Mouse (Mus musculus) spleen, embryonic (tissue): Measurements from ENCODE around the gene Clec4d.
"Not testable (repeated sequence)": the region's sequence is repeated elsewhere in the genome, so short reads cannot be mapped to it uniquely, and the experiment has no call there.

Experiments
- CTCF ChIA-PET: fragments of 350-600 bp; sonication (Branson Sonifier 250); formaldehyde crosslinking; loops from one replicate; lab custom pipeline; 2022; lab: Charles Lee

Clec4d gene

DNA sequence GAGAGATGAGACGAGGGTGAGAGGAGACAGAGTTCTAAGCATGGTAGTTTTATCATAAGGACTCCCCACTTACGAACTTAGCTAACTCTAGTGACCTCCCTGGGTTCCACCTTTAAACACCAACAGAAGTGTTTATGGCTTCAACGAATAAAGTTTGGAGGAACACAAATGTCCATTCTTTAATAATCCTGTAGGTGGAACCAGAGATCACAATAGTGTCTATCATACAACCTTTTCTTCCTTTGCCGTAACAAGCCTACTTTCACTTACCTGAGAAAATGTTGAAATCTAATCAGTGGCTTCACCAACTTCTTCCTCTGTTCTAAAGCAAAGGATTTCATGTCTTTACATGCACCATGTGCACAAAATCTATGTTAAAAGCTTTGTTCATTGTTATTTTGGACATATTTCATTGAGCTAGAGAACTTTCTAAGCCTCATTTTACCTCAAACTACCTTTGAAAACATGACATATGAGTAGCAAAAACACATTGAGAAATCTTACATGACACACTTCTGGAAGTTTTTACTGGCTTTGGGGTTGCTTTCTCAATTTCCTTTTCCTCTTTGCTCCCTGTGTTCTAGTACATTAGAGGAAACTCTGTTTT, at the start of gene Clec4d:
Gene Clec4d, plus strand, starts transcription at position 557 of the 607 bp plus-strand sequence.
- CTCF ChIA-PET: no interaction called here

DNA sequence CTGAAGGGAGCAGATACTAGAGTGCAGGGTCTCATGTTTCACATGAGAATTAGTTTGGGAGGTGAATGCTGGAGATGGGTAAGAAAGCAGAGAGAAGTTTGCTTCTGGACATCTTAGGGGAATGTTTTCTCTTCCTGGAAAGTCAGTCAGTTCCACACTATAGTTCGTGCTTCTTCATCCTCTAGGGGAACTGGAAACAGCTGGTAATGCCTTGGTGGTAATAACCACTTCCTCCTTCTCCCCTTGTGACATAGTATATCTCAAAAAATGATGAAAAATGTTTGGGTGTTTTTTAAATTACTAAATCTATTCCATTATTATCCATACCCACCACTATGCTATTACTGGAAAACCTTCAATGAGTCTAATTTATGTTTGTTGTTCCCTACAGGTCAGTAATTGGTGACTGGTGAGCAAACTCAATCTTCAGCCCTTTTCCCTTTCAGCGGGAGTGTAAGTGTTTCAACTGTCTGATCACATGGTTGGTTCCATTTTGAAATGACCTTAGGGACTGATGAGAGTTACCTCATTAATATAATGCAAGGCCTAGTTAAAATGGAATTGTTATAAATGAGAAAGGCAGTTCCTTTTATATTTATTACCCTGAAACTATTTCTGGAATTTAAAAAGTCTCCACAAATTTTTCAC, 34.3 kb upstream of the Clec4d start:
- CTCF ChIA-PET: no interaction called here

DNA sequence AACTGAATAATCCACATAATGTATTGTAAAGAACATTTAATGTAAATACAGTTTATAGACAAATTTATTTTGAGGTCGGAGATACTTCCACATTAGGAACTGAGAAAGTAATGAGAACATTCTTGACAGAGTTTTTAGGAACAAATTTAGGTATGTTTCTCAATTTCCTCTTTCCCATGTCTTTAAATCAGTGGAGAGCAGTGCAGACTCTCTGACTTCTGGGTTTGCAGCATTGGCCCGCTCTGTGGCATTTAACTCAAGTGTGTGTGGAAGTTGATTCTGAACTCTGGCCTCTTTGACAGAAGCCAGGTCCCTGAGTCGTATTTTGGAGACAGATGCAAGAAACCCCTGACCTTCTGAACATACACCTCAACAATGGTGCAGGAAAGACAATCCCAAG, 32.3 kb upstream of the Clec4d start, which contains the start of gene Clec4n:
Gene Clec4n, plus strand, starts transcription at position 200 of the 400 bp plus-strand sequence.
- CTCF ChIA-PET: no interaction called here

DNA sequence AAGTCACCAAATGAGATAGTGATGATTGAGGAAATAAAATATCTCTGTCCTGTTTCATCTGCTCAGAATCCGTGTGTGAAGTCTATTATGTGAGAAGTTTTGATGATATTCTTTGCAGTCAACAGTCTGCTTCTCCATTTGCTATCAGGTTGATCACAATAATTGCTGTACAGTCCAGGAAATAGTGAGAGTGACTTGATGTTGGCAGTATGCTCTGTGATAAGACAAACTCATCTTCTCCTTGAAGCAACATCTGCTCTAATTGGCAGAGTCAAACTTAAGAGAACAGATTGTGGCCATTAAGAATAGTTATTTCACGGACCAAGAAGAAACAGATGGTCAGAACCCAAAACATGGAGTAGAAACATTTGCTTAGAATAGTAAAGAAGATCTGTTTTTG, 30.8 kb upstream of the Clec4d start:
- CTCF ChIA-PET: no interaction called here

DNA sequence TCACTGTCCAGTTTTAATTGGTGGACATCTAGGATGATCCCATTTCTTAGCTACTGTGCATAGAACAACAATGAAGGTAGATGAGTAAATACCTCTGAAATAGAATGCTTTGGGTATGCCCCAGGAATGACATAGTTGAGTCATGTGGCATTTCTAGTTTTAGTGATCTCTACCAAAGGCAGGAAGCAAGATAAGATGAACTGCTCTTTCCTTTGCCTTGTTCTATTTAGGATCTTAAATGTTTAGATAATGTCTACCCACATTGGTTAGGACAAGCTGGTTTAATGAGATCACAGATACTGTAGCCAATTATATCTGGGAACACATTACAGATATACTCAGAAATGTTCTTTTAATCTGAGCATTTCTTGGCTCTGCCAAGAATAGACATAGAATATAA, 24.3 kb upstream of the Clec4d start:
- CTCF ChIA-PET: no interaction called here

DNA sequence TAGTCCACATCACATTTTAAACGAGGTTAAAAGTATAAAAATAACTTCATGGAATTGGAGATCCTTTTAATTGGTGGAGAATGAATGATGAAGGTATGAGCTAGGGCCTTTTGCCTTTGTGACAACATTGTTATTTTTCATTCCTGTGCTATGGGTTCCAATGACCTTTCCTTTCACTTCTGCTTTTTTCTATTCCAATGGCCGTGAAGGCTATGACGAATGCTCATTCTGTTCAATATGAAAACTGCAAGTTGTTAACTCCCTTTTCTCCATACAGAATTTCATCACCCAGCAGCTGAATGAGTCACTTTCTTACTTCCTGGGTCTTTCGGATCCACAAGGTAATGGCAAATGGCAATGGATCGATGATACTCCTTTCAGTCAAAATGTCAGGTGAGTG, 17.7 kb upstream of the Clec4d start:
- CTCF ChIA-PET: no interaction called here

DNA sequence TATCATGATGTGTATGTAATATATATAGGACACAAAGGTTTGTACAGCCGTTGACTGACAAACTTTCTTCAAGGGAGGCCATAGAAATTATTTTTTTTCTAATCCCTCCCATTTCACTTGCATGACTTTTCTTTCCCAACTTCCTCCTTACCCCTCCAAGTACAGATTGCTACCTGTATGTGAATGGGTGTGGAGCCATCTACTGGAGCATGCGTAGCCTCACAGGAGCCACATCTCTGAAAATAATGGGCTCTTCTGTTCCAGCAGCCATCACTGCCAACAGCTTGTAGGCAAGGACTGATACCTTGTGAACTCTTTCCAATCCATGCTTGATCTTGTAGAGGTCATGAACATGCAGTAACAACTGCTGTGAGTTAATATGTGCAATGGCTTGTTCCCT, 13.0 kb upstream of the Clec4d start:
- CTCF ChIA-PET: not testable (repeated sequence)

DNA sequence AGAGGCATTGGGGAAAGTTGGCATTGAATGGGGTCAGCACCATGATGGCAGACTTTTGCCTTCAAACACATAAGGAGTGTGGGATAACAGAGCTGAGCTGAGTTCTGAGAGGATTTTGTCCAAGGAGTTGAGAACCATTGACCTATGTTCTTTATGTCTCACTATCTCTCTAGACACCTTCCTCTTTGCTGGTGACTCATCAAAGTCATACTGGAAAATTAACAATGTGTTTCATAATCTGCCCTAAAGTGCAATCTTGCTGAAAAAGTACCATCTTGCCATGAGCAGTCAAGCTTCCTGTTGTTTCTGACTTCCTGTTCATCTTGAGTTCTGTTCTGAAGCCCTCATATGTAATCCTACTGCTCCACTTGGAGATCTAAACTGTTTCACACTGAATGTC, 9.2 kb upstream of the Clec4d start:
- CTCF ChIA-PET: no interaction called here

DNA sequence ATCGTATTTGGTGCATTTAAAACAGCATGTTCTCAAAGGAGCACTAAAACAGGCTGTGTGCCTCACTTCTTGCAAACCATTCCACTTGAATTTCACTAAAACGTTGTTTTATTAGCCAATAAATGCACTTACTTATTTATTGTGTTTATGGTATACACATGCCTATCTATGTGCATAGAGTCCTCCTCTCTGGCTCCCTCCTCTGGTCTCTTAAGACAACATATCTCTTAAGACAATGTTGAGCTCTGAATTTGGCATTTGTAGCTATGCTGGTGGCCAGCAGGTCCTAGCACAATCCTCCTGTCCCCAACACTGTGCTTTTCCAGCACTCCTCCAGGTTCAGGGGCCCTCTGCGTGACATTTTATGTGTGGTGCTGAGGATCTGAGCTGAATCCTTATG, 3.0 kb upstream of the Clec4d start:
- CTCF ChIA-PET: no interaction called here

DNA sequence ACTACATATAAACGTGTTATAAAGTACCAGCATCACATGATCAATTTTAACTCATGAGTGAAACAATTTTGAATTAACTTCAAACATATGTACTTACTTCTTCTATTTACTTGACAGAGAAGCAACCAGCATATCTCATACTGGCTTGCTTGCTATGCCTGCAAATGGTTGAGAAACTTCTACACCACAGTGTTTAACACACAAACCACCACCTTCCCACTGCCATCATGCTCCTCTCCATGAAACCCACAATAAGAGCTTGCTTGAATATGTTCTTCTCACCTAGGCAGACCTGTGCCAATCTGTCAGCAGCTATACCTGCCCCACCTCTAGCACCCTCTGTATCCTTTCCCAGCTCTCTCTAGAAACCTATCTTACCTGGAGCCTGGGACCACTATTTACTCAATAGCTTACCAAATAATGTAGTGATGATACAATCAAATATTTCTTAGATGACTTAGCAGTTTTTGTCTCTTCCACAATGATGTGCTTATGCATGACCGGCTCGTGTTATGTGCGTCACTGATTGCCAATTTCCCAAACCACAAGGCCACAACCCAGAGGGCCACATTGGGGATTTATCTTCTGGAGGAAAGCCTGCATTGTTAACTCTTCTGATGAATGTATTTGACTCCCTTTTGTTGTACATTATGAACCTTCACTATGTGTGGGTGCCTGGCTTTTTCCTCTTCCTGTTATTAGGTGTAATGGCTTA, 1.9 kb upstream of the Clec4d start:
- CTCF ChIA-PET: no interaction called here

DNA sequence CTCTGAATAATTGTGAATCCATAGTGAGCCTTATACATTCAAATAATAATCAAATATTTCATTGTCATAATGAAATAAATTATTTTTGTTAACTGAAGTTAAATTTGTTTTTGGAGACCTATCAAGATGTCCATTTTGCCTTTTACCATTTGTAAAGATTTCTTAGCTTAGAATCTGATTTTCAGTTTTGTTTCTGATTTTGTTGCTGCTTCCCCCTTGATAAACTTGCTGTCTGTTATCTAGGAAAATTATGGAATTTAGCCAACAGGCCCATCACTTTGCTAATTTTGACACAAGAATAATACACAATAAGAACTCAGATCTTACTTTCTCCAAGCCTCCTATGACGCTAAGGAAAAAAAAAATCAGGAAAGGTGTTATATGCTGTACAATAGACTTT, 1.0 kb upstream of the Clec4d start:
- CTCF ChIA-PET: interaction anchor here (0.6 kb wide), 1 partner anchor 662 kb away, joined by 3 read pairs; no protein-coding TSS in a partner anchor

DNA sequence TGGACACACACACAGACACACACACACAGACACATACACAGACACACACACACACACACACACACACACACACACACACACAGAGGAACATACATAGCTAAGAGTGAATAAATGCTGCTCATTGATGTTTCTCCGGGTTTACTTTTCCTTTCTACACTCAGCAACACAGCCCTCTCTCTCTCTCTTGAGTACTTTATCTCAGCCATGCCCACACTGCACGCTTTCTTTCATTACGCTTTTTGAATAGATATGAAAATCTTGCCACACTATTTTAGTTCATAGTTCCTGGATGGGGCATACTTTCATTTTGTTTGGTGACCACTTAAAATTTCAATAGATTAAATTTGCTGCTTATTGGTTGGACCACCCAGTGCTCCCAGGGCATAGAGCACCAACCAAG, 2.3 kb downstream of the Clec4d start:
- CTCF ChIA-PET: no interaction called here

DNA sequence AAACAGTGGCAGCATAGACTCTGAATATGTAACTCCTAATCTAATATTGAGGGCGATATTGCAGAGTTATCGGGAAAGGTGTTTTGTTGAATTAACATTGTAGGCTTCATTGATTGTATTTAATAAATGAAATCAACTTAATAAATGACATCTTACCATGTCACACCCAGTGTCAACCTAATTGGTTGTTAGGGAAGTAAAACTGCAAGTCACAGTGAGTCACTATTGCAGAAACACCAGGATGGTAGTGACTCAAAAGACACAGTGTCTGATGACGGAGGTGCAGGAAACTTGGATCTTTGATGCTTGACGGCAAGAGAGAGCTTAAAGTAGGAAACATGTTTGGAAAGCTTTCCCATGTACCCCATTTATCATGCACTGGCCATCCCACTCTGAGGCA, 3.9 kb downstream of the Clec4d start:
- CTCF ChIA-PET: no interaction called here

DNA sequence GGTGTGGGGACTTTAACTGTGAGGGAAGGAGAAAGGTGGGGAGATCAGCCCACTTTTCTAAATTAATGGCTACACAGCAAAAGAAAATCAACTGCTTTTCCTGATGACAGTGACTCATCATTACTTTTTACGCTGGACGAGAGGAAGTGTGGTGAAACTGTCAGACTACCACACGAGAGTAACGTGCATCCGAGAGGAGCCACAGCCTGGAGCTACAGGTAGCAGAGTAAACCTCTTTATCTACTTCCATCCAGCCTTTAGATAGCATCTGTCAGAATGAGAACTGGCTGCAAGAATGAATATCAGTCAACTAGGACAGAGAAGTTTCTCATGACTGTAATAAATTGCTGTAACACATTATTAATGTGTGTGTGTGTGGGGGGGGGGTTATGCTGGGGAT, 5.0 kb downstream of the Clec4d start:
- CTCF ChIA-PET: no interaction called here

DNA sequence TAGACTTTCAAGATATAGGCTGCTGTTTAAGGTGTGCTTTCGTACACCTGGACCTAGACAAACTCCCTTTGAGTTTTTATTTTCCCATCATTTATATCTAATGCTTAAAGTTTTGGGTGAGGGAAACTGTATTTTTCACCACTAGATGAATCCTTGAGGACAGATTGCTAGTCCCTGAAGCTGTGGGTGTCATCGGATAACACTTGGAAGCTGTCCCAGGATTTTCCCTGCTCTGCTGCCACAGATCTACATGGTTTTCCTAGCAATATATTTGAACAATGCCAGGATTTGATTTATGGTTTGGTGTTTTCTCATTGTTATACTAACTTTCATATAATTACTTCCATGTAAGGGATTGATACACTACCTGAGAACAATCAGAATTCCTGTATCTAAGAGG, 17.5 kb downstream of the Clec4d start:
- CTCF ChIA-PET: no interaction called here

DNA sequence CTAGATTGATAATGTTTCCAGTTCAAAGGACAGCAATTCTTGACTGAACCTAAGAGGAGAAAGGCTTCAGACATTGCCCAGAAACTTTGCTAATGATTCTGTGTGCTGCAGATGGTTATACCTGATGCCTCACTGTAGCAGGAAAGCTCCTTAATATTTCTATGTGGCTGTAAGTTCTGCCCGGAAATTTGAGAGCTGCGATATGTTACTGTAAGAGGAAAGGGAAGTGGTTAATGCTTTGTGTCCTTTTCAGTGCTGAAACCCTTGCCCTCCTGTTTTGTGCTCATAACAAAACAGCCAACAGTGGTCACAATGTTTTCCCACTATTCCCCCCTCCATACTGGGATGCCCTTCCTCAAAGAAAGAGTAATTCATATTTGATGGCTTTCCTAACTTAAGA, 24.4 kb downstream of the Clec4d start:
- CTCF ChIA-PET: no interaction called here

DNA sequence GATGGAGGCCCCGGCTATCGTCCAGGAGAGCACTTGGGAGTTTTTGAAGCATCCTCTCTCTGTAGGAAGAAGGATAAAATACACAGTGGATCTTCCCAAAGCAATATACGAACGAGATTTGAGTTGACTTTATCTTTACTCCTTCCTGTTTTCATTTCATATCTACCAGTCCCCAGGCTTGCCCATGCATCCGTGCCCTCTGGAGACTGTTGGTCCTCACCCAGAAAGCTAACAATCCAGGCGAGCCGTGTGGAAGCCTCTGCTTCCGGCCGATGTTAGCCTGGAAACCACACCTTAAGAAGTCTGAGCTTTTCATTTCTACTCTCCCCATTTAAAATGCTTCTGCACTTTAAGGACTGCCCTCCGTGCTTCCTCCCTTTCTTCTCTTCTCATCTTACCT, 27.0 kb downstream of the Clec4d start:
- CTCF ChIA-PET: no interaction called here

DNA sequence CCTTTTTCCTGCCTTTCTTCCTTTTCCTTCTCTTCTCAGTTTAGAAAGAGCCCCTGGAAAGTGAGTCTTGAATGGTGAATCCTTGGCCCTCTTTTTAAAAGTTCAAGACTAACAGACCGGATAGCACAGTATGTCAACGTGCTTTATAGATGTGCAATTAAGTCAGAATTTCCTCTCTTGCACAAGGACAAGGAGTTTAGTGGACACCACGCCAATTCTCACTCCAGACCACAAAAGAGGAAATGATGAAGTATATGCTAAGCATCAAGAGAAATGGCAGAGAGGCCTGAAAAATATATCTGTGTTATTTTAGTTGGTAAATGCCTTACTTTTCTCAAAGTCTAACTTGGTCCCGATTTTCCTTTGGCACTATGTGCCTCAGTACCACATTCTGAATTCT, 27.8 kb downstream of the Clec4d start, which contains the start of gene Clec4e:
Gene Clec4e, minus strand, starts transcription at position 118 of the 400 bp plus-strand sequence.
- CTCF ChIA-PET: no interaction called here

DNA sequence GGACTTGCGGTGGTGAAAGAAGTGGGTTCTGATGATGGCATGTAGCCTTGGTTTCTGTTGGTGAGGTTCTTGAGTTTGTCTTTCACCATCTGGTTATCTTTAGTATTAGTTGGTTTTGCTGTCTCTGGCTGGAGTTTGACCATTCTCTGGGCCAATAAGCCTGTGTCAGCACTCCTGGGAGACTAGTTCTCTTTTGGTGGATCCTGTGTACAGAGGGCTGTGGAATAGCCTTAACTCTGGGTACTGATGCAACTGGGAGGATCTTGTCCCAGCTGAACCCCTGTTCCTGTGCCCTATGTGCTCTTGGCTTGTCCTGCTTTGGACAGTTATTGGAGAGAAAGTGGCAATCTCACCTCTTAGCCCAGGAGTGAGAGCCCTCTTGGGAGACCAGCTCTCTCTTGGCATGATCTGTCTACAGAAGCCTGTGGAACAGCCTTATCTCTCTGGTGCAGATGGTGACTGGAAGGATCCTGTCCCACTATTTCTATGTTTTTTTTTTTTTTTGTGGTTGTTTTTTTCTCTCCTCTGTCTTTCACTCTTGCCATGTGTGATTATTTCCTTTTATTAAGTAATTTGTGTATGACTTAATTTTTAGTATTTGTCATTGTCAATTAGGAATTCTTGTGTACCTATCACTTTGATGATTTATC, 31.0 kb downstream of the Clec4d start:
- CTCF ChIA-PET: no interaction called here

DNA sequence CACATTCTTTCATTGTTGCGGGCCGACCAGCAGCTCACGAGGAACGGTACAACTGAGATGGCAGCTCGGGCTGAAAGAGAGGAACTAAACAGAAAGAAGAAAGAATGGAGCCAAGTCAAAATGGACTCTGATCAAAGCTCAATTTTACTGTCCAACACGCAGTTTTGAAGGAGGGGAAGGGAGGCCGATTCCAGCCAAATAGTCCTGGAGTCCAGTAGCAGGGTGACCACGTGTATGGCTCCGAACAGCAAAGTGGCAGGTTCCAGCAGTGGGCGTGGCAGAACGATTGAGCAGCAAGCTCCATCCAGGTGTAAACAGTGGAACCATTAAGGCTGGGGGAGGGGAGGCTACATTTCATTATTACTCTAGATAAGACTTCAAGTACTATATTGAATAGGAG, 31.6 kb downstream of the Clec4d start:
- CTCF ChIA-PET: not testable (repeated sequence)

DNA sequence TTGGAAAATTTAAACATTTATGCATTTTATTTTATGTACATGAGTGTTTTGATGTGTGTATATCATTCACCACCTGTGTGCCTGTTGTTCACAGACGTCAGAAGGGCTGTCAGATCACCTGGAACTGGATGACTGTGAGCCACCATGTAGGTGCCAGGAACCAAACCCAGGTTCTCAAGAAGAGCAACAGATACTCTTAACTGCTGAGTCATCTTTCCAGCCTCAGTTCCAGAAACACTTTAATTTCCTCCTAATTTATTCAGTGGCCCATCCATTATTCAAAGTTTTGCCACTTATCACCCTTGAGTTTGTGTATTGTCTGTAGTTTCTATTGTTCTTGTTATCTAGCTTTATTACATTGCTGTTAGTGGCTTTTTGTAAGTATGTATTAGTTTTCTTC, 34.8 kb downstream of the Clec4d start:
- CTCF ChIA-PET: no interaction called here

DNA sequence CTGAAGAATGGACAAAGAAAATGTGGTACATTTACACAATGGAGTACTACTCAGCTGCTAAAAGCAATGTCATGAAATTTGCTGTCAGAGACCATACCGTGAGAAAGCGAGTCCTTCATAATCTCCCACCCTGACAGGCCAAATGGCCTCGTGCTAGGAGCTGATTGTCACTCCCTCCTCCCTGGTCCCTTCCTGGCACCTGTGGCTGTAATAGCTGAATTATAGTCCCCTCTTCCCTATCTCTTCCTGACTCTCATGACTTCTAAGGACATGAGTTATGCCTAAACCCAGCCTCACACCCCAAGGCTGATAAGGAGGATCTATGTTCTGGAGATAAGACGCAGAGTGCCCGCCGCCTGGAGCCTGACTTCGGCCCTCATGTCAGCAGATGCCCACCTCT, 44.4 kb downstream of the Clec4d start:
- CTCF ChIA-PET: not testable (repeated sequence)

DNA sequence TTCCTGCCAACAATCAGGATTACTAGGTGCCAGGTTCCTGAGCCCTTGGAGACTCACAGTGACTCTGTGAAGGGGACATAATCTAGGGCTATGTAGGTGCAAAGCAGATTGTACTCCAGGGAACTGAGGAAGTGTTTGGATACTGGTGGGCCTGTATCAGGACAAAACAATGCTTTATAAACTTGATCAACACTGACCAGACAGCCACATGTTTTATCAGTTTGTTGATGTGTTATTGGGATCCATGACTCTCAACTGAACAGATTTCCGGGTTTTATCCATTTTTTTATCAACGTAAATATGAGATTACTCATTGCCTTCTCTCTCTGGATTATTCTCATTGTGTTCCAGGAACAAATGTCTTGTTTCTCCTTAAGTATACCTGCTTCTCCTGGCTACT, 46.1 kb downstream of the Clec4d start, which contains the start of gene Vmn2r19:
Gene Vmn2r19, plus strand, starts transcription at position 301 of the 400 bp plus-strand sequence.
- CTCF ChIA-PET: no interaction called here
